Mouse (Mus musculus): Measurements from ENCODE around the gene Otud3. TPM values are rescaled to one million over a fixed set of nuclear protein-coding genes. Genes with fewer than 3 reads are reported as not detected.

Gene Otud3
- total RNA-seq (2021), result 10 to 100 TPM; 12.3 to 13.1 TPM
- long read RNA-seq, experiment 1, partial matches to known transcripts, result 0 of 6 reads
- long read RNA-seq, experiment 1, other reads (novel, unspliced or antisense), result 2 of 6 reads
- long read RNA-seq, experiment 2, transcript Otud3-201 (8 exons, 1,668 nt), result major isoform, 14 of 17 reads
- long read RNA-seq, experiment 2, partial matches to known transcripts, result 0 of 17 reads
- long read RNA-seq, experiment 2, other reads (novel, unspliced or antisense), result 3 of 17 reads

- DNase-seq (ENCODE audit: low spot score in 2 of 2), result peak; percentile 95 to 97
Observed at GRCm38 (mm10) chr4:138913797-138914196, at the start of gene Otud3. Otud3 (minus strand) TSS chr4:138913945.

- no peak for DNase-seq (ENCODE audit: low spot score in 2 of 2)
Observed at GRCm38 (mm10) chr4:138962719-138963118, 49.0 kb upstream of the Otud3 start.

GRCm38 (mm10) chr4:138959926-138960325 lies 46.2 kb upstream of the Otud3 start:
- DNase-seq (ENCODE audit: low spot score in 2 of 2), result no peak

GRCm38 (mm10) chr4:138959120-138959519 lies 45.4 kb upstream of the Otud3 start:
- DNase-seq (ENCODE audit: low spot score in 2 of 2), result no peak

GRCm38 (mm10) chr4:138958612-138959011 lies 44.9 kb upstream of the Otud3 start:
- no peak for DNase-seq (ENCODE audit: low spot score in 2 of 2)

- no peak for DNase-seq (ENCODE audit: low spot score in 2 of 2)
Observed at GRCm38 (mm10) chr4:138948257-138948656, 34.5 kb upstream of the Otud3 start.

GRCm38 (mm10) chr4:138943730-138944129 lies 30.0 kb upstream of the Otud3 start:
- peak; percentile 60 to 71 for DNase-seq (ENCODE audit: low spot score in 2 of 2)

- no peak for DNase-seq (ENCODE audit: low spot score in 2 of 2)
Observed at GRCm38 (mm10) chr4:138941966-138942365, 28.2 kb upstream of the Otud3 start.

- DNase-seq (ENCODE audit: low spot score in 2 of 2), result no peak
Observed at GRCm38 (mm10) chr4:138941401-138941800, 27.7 kb upstream of the Otud3 start.

- no peak for DNase-seq (ENCODE audit: low spot score in 2 of 2)
Observed at GRCm38 (mm10) chr4:138939481-138939880, 25.7 kb upstream of the Otud3 start.

- no peak for DNase-seq (ENCODE audit: low spot score in 2 of 2)
Observed at GRCm38 (mm10) chr4:138938495-138939269, 24.9 kb upstream of the Otud3 start.

- DNase-seq (ENCODE audit: low spot score in 2 of 2), result no peak
Observed at GRCm38 (mm10) chr4:138934456-138935145, 20.9 kb upstream of the Otud3 start.

- no peak for DNase-seq (ENCODE audit: low spot score in 2 of 2)
Observed at GRCm38 (mm10) chr4:138933862-138934261, 20.1 kb upstream of the Otud3 start.

GRCm38 (mm10) chr4:138925561-138925960 lies 11.8 kb upstream of the Otud3 start:
- no peak for DNase-seq (ENCODE audit: low spot score in 2 of 2)

- DNase-seq (ENCODE audit: low spot score in 2 of 2), result peak; percentile 98
Observed at GRCm38 (mm10) chr4:138922131-138922459, 8.3 kb upstream of the Otud3 start.

GRCm38 (mm10) chr4:138921254-138922130 lies 7.7 kb upstream of the Otud3 start:
- no peak for DNase-seq (ENCODE audit: low spot score in 2 of 2)

GRCm38 (mm10) chr4:138917282-138917681 lies 3.5 kb upstream of the Otud3 start:
- no peak for DNase-seq (ENCODE audit: low spot score in 2 of 2)

- peak in 1 of 2 experiments; percentile 47 for DNase-seq (ENCODE audit: low spot score in 2 of 2)
Observed at GRCm38 (mm10) chr4:138913141-138913787, 481 bp downstream of the Otud3 start.

- no peak for DNase-seq (ENCODE audit: low spot score in 2 of 2)
Observed at GRCm38 (mm10) chr4:138905624-138906337, 8.0 kb downstream of the Otud3 start.

GRCm38 (mm10) chr4:138899361-138899760 lies 14.4 kb downstream of the Otud3 start:
- DNase-seq (ENCODE audit: low spot score in 2 of 2), result no peak
